Mouse (Mus musculus): ENCODE measurements around the gene Cldn7.
"Not testable (repeated sequence)": the region's sequence is repeated elsewhere in the genome, so short reads cannot be mapped to it uniquely, and the experiment has no call there.

Cldn7 gene

DNA sequence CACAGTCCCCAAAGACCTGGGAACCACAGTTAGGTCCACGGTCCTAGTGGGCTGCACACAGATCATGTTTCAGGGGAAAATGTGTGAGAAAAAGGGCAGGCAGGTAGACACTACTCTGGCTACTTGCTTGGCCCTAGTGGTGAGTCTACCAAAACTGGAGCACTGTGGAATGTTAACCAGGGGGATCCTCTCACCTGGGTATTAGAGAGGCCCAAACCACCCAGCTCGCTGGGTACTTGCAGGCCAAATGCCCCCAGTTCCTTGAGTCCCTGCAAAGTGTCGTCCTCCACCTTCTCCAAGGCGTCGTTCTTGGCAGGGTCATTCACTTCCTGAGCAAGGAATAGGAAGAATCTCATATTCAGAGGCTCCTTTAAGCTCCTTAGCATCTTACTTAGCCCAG lies 49.5 kb downstream of the Cldn7 start:
- DNase-seq (ENCODE audit: low spot score) = no peak

DNA sequence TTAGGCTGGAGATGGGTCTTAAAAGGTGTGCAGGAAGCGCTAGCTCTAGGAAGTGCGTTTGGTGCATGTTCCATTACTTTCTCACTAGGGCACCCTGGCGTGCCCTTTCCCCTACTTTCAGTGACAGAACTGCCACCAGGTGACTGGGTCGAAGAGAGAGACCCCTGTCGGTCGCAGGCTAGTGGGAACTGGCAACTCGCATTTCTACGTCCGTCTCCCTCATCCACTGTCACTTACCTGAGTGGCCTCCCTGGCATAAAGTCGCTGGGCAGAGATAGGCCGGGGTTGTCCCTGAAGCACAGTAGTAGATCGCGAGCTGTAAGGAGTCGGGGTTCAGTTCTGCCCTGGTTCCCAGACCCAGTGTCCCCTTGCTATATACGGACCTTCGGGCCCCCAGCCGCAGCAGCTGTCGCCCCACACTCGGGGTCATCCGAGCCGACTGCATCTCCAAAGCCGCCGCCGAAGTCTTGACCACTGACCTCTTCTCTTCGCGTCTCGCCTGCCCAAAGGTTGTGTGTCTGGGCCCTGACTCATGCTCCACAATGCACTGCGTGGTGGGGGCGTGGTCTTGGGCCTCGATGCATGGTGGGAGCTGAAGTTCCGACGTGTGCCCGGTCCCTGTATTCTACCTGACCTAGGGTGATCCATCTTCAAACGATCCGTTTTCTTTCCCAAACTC lies 50.4 kb downstream of the Cldn7 start, which contains the start of gene Acadvl:
TSS of gene Acadvl (minus strand) at position 532 of the 679 bp plus-strand sequence.
- DNase-seq (ENCODE audit: low spot score) = peak; percentile 92

DNA sequence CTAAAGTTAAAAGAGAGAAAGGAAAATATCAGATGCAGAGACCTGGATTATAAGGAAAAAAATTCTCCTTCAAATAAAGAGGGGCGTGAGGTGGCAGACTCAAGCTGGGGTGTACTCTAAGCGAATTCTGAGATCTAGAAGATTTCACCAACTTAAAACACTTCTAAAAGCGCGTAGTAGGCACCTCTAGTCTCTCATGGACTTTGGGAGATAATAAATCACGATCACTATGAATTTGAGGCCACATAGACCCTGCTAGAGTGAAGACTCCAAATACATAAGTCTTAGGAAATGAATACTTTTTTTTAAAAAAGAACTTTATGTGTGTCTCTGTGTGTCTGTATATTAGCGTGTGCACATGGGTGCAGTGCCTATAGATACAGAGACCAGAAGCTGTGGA lies 51.1 kb downstream of the Cldn7 start:
- DNase-seq (ENCODE audit: low spot score) = no peak

DNA sequence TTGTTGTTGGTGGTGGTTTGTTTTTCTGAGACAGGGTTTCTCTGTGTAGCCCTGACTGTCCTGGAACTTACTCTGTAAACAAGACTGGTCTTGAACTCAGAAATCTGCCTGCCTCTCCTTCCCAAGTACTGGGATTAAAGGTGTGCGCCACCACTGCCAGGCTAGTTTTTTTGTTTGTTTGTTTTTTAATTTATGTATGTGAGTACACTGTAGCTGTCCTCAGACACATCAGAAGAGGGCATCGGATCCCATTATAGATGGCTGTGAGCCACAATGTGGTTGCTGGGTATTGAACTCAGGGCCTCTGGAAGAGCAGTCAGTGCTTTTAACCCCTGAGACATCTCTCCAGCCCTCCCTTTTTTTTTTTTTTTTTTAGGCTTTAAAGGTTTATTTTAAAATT lies 51.6 kb downstream of the Cldn7 start:
- DNase-seq (ENCODE audit: low spot score) = not testable (repeated sequence)

DNA sequence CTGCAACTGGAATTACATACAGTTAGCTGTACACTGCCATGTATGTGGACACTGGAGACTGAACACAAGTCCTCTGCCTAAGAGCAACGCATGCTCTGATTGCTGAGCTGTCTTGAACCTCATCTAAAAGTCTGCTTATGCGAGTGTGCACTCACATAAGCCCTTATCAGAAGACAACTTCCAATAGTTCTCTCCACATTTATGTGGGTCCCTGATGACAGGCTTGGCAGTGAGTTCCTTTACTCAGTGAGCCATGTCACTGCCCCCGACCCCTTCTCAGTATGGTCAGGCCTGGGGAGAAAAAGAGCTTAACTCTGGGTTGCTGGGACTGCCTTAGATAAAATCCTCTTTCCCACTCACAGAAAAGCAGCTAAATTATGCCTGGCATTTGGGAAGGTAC lies 52.1 kb downstream of the Cldn7 start, which contains the start of gene Dlg4:
TSS of gene Dlg4 (plus strand) at position 274 of the 400 bp plus-strand sequence.
- no peak for DNase-seq (ENCODE audit: low spot score)

DNA sequence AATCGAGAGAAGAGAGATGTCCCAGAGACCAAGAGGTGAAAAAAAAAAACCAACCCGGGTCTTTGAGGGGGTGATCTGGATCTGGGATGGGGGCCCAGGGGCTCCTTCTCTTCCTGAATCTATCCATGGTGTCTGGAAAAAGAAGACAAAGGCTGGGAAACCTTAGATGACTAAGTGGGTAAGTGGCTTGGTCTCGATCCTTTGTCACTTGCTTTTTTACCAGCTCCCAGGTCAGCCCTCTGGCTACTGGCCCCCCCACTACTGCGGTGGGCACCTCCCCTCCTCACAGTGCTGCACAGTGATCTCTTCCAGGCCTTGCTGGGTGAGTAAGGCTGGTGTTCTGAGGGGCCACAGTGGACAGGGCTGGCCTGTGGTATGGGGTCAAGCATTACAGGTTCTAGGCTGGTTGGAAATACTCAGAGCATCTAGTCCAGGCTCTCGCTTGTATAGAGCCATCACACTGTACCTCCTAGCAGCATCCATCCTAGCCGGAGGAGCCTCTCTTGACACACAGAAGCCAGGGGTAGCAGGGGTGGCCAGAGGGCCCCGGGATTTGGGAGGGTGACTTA lies 52.7 kb downstream of the Cldn7 start:
- DNase-seq (ENCODE audit: low spot score) = no peak

All from lung, postnatal 25 days (tissue).